Mouse (Mus musculus): ENCODE data around the gene Fsip2. TPM values are rescaled to one million over a fixed set of nuclear protein-coding genes. Genes with fewer than 3 reads are reported as not detected.

Gene Fsip2
- not detected in 2 replicates for polyA plus RNA-seq (2012; rRNA removed)

- DNase-seq (ENCODE audit: low read depth) = no peak
- no peak for TF ChIP-seq CTCF (IDR thresholded peaks at IDR 0.05; ENCODE audit: borderline replicate concordance, extremely low read depth, insufficient read depth, insufficient read length)
- no peak for TF ChIP-seq POLR2A (IDR thresholded peaks at IDR 0.05; ENCODE audit: borderline replicate concordance, extremely low read depth, insufficient read depth, insufficient read length, poor library complexity, severe bottlenecking)
Measured at GRCm38 (mm10) chr2:82943472-82943871, at the start of gene Fsip2. Fsip2 (plus strand) TSS chr2:82943634.

DNA sequence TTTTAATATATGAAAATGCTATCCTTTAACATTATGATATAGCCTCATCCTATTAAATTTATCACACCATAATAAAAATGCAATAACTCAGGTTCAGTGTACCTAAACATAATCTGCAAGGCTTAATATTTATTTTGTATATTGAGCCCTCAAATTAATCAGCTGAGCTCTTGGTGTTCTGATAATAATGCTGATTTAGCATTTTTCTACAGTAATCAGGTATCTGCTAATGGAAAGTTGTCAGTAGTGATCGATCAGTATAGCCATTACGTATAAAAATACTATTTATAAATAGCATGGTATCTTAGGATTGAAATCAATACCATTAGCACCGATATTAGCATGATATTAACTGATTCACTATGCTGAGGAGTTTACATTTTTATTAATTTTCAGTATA, 20.0 kb downstream of the Fsip2 start:
- TF ChIP-seq POLR2A (IDR thresholded peaks at IDR 0.05; ENCODE audit: borderline replicate concordance, extremely low read depth, insufficient read depth, insufficient read length, poor library complexity, severe bottlenecking) (no peak), CTCF (IDR thresholded peaks at IDR 0.05; ENCODE audit: borderline replicate concordance, extremely low read depth, insufficient read depth, insufficient read length) (no peak)
- no peak for DNase-seq (ENCODE audit: low read depth)

DNA sequence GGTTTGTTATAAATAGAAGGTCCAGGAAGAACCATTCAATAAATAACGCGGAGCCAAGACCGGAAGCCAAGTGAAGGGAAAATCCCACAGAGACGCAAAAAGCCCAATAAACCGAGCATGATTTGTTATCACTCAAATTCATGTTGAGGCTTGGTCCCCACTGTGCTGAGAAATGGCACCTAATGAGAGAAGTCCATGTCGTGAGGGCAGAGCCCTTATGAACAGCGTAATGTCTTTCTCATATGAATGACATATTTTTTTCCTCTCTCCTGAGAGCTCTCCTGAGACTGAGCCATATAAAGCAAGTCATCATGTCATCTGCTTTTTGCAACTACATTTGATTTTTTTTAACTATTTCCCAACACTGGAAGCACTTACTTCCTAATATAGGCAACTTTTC, 82.4 kb downstream of the Fsip2 start:
- DNase-seq (ENCODE audit: low read depth) = peak; percentile 10
- TF ChIP-seq CTCF (IDR thresholded peaks at IDR 0.05; ENCODE audit: borderline replicate concordance, extremely low read depth, insufficient read depth, insufficient read length) = no peak
- TF ChIP-seq POLR2A (IDR thresholded peaks at IDR 0.05; ENCODE audit: borderline replicate concordance, extremely low read depth, insufficient read depth, insufficient read length, poor library complexity, severe bottlenecking) = no peak

GRCm38 (mm10) chr2:83052914-83053690, 109.7 kb downstream of the Fsip2 start:
- TF ChIP-seq CTCF (IDR thresholded peaks at IDR 0.05; ENCODE audit: borderline replicate concordance, extremely low read depth, insufficient read depth, insufficient read length) (no peak), POLR2A (IDR thresholded peaks at IDR 0.05; ENCODE audit: borderline replicate concordance, extremely low read depth, insufficient read depth, insufficient read length, poor library complexity, severe bottlenecking) (no peak)
- DNase-seq (ENCODE audit: low read depth) = peak; percentile 60

Measured in brain, embryonic 14.5 days (tissue).